Mouse (Mus musculus) mouse trophoblast stem cell (cell line): ENCODE results near the gene Fgf6.

ENCODE experiments used
- in situ Hi-C, 2 experiments: fragments of 300-500 bp; cut with MseI, MboI; formaldehyde crosslinking; loops; 2 replicates in 1 of 2; 3 replicates in 1 of 2; pipeline ENCODE4 v1.15.1; 2025

Gene Fgf6

DNA sequence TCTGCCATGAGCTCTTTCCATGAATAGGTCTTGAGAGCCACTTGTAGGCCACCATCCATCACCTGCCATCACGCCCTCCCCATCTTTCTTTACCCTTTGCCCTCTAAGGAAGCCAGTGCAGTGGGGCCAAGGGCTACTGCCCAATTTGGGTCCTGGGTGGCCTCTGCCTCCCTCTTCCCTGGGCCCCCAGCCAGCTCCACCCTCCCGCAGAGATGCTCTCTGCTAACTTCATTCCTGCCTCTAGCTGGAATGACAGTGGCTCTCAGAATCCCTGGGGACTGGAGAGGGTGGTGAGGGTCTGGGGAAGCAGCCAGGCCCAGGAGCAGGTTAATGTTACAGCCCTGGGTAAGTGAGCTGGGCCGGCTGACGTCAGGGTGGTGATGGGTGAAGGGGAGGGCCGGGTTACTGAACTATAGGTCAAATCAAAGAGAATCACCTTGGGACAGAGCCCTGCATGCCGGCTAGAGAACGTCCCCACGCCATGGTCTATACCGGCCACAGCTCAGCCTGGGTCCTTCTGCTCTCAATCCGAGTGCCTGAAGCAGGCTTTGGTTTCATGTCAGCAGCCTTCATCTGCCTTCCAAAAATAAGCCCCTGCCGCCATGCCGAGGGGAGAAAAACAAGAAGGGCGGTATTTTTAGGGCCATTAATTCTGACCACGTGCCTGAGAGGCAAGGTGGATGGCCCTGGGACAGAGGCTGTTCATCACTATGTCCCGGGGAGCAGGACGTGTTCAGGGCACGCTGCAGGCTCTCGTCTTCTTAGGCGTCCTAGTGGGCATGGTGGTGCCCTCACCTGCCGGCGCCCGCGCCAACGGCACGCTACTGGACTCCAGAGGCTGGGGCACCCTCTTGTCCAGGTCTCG, at the start of gene Fgf6:
Gene Fgf6 (plus strand): TSS at position 681 of the 865 bp plus-strand sequence.
- in situ Hi-C loops = no loop called here

DNA sequence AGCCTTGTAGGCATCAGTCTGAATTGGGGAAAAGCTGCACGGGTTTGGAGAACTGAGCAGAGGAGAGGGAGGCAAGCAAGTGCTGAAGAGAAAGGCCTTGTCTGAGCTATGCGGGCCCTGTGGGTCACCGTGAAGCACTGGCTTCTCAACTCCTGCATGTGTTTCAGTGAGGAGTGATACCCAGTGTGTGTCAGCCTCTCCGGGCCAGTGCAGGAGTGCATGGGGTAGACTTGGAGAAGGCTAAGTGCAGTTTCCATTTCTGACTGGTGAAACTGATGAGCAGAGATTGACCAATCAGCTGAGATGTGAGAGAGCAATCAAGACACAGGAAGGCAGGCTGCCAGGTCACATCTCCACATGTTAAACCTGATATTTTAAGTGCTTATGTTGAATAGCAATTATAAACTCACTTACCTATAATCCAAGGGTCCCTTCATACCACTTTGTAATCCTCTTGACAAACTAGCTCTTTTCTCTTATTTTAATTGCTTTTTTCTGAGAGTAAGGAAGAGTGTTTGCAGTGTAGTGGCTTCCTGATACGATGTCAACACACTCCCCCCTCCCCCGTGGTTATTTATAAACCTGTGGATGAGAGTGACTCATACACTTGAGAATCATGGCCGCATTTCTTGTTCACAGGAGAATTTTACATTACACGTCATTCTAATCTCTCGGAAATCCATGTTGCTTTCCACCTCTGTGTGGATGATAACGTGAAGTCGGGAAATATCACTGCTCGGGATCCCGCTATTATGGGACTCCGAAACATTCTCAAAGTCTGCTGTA, 49.0 kb upstream of the Fgf6 start:
- in situ Hi-C loops = no loop called here

DNA sequence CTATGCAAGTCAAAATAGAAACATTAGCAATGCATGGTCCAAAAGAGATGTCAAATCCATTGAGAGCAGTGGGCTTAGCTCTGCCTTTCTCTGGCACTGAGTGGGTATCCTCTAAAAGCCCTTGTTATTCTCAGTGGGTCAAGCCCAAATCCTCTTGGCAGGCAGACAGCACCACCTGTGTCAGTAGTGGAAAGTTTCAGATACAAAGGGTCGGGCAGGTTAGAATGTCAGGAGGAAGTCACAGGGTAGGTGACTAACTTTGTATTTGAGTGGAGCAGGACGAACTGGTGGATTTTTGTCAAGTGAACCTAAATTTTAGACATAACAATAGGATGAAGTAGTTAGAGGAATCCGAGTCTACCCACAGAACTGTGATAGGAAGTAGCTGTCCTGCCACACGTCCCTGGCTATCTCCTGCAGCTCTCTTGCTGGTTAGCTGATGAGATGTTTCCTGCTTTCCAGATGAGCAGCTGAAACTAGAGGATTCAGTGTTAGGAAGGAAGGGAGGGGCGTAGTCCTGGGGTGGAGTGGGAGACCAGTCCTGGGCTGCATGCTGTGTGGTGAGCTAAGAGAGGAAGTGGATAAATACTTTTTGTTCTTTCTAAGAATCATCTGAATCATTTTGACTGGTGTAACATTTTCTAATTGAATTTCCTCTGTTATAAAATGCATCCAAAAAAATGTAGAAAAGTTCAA, 33.7 kb upstream of the Fgf6 start:
- in situ Hi-C loops = no loop called here

DNA sequence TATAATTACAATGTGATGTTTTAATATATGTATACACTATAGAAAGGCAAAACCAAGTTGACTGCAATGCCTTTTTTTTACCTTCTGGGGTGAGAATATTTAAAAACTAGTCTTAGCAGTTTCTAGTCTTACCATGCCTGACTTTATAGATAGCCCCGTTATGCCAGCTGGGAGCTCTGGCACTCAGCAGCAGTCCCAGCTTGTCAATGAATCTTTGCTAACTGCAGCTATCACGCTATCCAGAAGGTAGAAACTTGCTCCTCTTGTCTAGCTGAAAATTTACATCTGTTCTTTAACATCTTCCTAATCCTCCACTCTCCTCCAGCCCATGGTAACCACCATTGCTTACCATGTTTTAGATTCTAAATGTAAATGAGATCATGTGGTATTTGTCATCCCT, 21.7 kb upstream of the Fgf6 start:
- in situ Hi-C loops = no loop called here

DNA sequence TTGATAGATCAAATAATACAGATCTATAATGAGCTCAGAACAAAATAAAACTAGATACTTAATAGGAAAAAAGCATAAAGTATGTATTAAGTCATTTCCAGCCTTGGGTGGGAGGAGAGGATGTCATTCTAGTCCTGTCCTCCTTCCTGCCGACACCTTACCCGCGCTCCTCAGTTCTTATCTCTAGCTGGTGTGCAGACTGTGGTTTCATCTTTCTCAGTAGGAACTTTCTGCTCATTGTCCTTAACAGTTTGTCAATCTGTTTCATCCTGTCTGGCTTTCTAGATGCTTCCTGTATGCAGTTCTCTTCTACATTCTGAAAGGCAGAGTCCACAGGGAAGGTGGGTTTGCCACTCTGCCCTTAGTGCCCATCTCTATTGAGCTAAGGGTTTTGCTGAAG, 19.9 kb upstream of the Fgf6 start:
- in situ Hi-C loops = no loop called here

DNA sequence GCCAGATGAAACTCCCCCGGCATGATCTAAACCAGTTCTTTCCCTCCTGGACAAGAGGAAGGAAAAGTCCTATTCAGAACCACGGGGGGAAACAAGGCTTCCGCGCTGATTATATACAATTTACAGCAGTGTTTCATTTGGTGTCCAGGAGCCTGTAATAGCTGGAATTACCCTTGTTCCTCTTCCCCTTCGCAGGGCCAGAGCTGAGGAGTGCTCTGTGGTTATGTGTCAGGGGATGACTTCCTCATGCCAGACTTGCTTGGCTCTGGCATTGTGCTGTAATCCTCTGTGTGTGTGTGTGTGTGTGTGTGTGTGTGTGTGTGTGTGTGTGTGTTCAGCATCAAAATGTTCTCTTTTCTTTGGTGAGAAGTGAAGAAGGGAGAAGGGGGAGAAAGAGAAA, 19.0 kb upstream of the Fgf6 start:
- in situ Hi-C loops = no loop called here

DNA sequence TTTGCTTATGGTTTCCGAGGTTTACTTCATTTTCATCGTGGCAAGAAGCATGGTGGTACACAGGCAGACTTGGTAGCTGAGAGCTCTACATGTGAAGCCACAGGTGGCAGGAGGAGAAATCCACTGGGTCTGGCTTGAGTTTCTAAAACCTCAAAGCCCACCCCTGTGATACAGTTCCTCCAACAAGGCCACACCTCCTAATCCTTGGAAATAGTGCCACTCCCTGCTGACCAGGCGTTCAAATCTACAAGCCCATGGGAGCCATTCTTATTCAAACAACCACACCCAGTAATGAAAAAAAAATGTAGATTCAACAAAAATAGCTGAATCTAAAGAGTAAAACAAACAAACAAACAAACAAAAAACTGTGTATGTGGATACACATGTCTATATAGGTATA, 9.7 kb upstream of the Fgf6 start:
- in situ Hi-C loops = no loop called here

DNA sequence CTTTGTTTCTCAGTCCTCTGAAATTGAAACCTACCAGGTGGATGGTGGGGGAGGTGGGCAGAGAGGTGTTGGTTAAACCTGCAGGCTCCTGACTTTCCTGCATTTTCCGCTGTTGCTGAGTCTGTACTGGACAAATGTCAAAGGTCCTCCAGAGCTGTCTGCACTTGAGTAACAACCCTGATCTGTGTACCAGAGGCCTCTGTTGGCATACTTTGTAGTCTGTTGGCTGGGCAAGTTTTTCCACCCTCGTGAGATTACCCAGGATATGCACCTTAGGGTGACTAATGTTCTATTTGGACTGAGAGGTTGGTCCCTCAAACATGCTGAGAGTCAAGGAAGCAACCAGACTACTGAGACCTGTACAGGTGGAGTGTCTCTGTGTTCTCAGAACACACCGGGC, 8.8 kb upstream of the Fgf6 start:
- in situ Hi-C loops = no loop called here

DNA sequence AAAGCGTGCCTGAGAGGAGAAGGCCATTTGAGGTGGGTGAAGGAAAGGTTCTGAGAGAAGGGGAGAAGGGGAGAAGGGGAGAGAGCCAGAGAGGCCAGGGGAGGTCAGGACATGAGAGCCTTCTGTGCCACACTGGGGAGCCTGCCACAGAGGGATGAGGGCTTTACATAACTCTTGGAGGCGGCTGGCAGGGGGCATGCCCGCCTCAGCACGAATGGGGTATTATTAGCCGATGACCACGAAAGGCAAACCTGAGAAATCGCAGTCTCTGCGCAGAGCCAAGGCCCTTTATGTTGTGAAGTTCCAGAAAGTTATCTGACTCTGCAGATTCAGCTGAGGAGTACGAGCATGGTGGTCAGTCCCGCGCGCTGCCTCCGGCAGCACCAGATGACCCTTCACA, 5.4 kb upstream of the Fgf6 start:
- in situ Hi-C loops = no loop called here

DNA sequence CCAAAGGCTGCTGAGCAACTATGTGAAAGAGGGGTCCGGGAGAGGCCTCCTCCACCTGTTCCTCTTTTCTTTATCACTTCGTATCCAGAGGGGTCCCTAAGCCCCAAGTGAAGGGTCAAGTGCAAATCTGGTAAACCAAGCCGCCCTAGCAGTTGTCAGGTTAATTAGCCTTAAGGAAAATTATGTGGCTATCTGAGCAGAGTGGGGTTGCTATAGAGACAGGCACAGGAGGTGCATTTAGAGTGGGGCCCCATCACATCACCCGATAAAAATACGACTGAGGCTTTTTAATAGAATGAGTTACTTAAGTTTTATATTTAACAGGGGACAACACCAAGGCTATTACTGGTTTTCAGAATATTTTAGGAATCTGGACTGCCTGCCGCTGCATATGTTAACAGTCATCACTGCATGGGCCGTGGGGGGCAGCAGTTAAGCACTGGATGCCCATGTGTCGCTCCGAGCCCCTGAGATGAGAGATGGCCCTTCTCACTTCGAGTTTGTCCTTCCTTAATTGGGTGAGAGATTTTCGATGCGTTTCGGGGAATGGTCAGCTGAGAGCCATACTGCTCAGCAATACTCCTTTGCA, 3.3 kb upstream of the Fgf6 start:
- in situ Hi-C loops = no loop called here

DNA sequence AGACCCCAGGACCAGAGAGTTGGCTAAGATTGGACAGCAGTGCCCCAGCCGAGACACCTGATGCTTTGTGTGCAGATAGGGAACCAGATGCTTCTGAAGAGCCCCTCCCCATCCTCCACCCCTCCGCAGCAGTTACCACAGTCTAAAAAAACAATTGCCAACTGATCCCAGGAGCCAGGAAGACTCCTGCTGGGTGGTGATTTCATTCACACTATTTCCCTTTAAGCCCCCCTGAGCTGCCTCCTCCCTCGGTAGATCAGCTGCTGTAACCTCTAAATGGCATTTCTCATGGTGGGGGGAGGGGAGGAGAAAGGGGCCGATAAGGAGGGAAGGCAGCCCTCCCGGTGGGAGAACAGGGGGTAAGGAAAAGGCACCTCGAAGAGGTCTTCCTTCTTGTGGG, 3.9 kb downstream of the Fgf6 start:
- in situ Hi-C loops = no loop called here

DNA sequence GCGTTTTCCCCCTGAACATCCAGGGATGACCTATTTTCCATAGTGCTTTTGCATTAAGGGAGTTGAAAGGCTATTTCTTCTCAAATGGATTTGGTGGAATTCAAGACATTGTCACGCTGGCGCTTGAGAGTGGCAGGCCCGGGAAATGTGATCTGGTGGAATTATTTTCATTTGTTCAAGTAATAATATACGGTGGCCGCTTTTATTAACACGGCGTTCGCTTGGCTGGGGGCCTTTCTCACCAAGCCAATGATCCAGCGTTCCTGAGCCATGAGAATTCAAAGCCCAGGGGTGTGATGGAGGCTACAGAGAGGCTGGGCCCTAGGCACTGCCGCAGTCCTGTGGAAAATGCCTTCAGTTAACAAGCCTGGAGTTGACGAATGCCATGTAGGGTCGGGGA, 5.0 kb downstream of the Fgf6 start:
- in situ Hi-C loops = no loop called here

DNA sequence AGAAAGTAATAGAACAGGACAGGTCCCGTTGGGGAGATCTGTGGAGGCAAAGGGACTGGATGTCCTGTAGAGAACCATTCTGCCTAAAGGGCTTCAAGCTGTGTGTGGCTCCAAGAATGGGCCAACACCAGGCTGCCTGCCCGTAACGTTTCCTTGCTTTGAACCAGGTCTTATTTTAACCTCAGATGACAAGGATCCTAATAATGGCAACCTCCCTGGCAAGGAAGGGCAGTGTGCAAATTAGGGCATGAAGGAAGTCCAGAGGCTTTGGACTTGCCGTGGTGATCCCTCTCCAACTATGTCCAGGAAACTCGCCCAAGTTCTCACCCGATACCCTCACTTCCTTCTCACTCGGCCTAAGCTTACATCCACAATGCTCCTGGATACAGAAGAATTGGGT, 9.4 kb downstream of the Fgf6 start:
- in situ Hi-C loops = no loop called here

DNA sequence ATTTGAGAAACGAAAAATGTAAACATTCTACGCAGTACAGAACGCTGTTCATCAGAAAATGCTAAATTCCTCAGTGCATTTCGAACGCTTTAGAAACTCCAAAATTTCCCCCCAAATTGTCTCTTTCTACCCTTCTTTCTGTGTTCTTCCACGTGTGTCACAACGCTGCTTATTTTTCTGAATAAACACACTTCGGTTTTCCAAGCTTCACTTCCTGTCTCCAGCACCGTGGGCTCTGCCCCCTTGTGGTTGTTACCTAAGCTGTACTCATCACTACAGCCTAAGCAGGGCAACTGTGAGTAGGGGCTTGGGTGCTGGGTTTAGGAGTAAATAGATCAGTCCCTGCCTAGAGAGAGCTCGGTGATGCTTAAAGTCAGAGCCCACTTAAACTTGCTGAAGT, 19.4 kb downstream of the Fgf6 start:
- in situ Hi-C loops = no loop called here

DNA sequence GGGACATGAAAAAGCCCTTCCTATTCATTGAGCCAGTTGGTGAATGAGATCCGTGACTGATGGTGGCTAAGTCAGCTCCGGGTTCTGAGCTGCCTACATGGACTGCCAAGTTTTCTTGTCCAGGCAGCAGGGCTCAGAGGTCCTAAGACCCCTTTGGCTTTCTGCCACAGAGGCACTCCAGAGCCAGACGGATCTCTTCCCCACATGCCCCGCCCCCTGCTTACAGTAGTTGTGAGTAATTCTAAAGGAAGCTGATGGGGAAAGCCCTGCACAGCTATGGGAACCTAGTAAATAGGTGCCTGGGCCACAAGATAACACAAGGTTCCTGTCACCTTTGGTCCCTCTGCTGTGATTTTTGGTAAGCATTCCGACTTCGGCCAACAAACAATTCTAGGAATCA, 29.5 kb downstream of the Fgf6 start:
- in situ Hi-C loops = no loop called here

DNA sequence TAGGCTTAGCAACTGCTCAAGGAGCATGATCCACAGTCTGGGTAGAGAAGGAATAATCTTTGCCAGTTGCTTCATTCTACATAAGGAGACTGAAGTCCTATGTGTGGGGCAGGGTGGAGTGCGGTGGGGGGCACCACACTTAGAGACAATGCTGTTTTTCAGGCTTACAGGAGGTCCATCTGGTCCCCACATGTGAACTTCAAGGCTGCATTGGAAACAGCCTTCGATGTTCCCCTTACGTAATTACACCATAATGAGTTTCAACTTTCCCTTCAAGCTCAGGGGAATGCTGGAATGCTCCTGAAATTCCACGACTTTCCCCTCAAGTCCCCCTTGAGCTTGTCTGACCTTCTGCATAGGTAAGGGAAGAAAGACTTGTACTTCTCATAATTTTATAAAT, 35.5 kb downstream of the Fgf6 start:
- in situ Hi-C loops = no loop called here

DNA sequence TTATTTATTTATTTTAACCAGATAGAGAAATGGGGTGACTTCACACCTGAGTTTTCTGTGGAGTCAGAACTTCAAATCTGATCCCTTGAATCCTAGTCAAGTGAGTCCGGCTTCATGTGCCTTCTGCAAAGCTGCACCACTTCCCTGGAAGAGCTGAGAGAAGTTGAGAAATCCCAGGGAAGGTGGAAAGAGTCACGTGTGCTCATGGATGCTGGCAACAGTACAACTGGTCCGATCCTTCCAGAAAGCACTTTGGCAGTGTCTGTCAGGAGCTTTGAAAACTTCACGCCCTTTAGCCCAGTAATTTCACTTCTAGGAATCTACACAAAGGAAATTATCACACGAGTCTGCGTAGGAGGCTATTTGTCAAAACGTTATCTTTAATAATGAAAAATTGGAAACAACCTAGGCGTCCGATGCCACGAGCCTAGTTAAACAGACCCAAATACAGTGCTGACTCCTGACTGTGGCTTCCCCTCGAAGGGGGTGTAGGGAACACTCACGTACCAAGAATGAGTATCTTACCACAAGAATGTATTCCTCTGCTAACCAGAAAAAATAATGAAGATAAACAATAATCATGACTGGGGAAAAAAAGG, 41.7 kb downstream of the Fgf6 start:
- in situ Hi-C loops = no loop called here

DNA sequence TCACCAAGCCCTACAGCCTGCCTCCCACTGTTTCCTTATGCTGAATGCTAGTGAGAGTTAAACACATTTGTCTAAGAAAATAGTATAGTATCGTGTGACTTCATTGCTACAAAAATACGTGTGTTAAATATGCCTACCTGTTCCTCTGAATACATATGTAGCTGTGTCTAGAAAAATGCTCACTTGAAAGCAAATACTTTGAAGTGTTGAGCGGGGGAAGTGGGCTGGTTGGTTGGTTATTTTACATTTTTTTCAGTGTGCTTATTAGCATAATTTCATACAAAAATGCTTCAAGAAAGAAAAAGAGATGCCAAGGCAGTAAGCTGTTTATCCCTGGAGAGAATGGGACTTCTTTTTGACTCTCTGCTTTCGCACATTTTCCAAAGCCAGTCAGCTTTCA, 44.6 kb downstream of the Fgf6 start:
- in situ Hi-C loops = no loop called here

DNA sequence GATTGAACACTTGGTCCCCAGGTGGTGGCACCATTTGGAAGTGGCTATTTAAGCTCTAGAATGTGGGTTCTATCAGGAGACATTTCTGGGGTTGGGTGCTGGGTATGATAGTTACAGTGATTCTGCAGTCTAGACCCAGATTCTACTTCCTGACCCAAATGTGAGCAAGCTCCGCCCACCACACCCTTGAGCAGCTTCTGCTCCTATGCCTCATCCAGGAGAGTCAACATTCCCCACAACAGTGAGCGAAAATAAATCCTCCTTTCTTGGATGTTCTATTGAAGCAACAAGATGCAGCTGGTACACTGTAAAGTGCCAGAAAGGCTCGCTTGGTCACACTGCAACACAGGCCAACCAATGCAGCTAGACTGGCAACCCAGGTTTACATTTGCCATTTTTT, 48.5 kb downstream of the Fgf6 start:
- in situ Hi-C loops = no loop called here

DNA sequence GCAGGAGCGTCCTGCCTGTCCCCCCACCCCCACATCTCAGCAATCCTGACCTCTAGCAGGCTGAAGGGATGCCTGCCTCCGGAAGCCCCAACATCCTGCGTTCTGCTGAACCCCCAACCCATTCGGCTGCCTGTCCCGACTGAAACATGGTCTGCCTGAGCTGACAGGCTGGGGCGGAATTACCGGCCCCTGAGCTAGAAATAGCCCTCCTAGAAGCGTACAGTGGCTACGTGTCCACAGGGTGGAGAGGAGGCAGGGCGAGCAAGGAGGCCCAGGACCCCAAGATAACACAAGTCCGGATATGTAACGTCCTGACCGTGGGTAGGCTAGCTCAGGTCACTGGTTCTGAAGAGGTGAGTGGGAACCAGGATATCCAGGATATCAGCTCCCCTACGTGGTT, 49.4 kb downstream of the Fgf6 start:
- in situ Hi-C loops = no loop called here

DNA sequence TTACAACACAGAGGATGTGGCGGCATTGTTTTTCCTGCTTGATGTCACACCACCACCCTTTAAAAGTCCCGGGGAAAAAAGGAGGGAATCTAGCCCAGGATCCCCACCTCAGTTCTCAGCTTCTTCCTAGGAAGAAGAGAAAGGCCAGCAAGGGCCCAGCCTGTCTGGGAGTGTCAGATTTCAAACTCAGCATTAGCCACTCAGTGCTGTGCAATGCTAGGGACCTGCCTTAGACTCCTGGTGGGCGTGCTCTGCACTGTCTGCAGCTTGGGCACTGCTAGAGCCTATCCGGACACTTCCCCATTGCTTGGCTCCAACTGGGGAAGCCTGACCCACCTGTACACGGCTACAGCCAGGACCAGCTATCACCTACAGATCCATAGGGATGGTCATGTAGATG, 57.4 kb downstream of the Fgf6 start, which contains the start of gene Fgf23:
Gene Fgf23 (plus strand): TSS at position 86 of the 400 bp plus-strand sequence.
- in situ Hi-C loops = no loop called here
